Mouse (Mus musculus) embryo, embryonic 11 days (tissue): Measurements from ENCODE around the gene Myl10.
"Not testable (repeated sequence)": the region's sequence is repeated elsewhere in the genome, so short reads cannot be mapped to it uniquely, and the experiment has no call there.

ENCODE experiments used
- DNase-seq: peaks from one replicate; pipeline ENCODE4 v3.0.0-alpha.2; 2015

The Myl10 gene

DNA sequence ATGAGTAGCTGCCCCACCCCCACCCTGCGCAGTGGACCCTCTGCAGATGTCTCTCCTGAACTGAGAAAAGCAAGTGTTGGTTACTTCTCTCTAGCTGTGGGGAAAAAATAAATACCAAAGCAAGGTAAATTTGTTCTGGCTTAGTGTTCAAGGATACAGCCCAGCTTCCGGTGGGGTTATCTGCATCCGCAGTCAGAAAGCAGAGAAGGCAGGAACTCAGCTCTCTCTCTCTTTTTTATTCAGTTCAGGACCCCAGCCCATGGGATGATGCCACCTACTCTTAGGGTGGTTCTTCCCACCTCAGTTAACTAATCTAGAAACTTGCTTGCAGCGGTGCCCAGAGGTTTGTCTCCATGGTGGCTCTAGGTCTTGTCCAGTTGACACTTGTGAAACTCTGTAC, at the start of gene Myl10:
Gene Myl10 (plus strand): TSS at position 363 of the 400 bp plus-strand sequence.
- DNase-seq, result no peak

DNA sequence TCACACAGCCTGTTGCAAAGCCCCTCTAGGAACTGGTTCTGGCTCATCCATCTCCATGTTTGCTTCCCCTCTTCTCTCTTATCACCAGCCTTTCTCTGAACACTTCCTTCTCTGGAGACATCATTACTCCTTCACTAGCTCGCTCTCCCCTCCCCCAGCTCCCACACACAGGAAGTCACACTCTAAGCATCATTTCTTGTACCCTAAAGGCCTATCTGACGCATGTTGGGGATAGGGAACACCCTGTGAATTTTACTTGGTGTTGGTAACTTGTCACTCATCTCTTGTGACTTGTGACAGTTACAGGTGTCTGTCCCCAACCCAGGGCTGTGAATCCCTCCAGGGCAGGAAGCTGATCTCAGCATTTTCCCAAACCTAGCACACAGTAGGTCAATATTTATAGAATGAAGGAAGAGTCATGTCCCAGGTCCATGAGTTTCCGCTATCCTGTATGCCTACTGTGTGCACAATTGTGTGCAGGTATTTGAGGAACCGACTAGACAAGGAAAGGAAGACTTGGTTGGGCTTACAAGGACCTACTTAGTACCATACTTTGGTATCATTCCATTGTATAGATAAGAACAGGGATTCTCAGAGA, 46.1 kb upstream of the Myl10 start:
- no peak for DNase-seq

DNA sequence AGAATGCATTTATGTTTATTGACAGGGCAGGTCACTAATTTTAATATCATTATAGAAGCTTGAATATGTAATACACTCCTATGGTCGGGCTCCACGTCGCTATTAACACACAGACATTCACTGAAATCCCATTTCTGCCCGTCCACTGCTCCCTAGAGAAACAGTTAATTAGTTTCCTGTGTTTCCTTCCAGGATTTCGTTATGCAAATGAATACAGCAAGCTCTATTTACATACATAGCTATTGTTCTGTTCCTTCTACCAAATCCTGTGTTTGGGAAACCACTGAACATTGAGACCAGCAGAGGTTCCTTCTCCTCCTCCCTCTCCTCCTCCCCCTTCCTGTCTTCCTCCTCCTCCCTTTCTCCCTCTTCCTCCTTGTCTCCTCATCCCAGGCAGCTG, 43.9 kb upstream of the Myl10 start:
- no peak for DNase-seq

DNA sequence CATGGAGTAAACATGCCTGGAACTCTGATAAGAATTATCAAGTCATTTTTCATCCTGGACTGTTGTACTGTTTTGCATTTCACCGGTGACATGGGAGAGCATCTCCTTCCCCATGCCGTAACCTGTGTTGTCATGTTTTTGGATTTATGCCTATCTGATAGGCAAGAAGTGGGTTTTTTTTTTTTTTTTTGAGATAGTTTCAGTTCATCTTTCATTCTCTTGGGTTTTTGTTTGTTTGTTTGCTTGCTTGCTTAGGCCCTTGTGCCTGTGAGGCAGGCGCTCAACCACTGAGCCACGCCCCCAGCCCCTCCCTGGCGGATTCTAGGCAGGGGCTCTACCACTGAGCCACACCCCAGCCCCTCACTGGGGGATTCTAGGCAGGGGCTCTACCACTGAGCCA, 43.3 kb upstream of the Myl10 start:
- no peak for DNase-seq

DNA sequence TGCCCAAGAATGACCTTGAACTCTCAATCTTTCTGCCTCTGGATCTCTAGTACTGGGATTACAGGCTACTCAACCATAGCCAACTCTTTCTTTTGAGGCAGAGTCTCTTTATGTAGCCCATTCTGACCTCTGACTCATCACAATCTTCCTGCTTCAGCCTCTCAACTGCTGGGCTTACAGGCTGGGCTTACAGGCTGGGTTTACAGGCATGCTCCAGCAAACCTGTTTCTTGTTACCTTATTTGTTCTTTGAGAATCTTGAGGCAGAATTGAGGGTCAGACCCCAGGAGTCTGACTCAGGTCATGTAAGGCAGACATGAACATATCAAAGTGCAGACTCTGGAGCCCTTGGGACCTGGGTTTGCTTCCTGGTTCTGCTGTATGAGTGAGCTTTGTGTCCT, 38.5 kb upstream of the Myl10 start:
- DNase-seq, result no peak

DNA sequence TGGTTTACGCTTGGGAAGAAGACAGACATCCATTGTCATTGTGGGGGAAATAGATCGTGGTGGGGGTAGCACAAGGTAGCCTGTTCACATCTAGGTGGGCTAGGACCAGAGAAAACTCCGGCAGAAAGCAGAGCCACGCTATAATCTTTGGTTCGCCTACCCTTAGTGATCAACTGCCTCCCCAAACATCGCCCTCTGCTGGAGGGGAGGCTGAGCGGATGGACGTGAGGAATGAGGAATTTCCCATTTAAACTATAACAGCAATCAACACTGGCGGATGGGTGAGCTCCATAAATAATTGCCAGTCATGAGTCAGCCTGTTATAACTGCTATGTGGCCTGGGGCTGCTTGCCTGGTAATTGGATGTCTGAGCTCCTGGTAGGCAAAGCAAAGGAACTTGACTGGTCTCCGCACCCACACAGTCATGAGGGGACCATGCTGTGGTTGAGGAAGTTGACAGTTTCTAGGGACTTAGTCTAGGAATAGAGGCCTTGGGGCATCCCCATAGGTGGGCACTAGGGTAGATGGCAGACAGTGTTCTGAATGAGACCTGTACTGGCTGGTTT, 36.0 kb upstream of the Myl10 start:
- no peak for DNase-seq

DNA sequence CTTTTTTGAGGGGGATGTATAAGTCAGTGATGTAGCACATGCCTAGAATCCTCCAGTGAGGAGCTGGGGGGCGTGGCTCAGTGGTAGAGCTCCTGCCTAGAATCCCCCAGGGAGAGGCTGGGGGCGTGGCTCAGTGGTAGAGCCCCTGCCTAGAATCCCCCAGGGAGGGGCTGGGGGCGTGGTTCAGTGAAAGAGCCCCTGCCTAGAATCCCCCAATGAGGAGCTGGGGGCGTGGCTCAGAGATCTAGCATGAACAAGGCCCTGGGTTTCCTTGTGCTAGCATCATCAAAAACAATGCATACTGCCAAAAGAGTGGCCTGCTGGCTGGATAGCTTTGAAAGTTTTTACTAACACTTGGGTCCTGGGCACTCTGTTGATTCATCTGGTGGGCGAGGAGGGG, 32.2 kb upstream of the Myl10 start:
- not testable (repeated sequence) for DNase-seq

DNA sequence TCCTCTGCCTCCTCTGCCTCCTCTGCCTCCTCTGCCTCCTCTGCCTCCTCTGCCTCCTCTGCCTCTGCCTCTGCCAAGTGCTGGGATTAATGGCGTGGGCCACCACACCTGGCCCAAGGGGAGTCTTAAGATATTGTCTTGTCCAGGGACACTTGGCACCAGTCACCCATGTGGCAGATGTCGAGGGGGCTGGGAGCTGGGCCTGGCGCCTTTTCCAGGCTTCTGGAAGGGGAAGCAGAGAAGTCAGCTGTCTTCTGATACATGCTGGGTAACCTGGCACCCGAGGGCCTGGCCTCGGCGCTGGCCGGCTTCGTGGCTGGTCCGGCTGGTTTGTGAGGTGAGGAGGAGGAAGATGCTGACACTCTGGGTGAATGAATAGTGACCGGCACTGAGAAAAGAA, 30.7 kb upstream of the Myl10 start:
- DNase-seq, result no peak

DNA sequence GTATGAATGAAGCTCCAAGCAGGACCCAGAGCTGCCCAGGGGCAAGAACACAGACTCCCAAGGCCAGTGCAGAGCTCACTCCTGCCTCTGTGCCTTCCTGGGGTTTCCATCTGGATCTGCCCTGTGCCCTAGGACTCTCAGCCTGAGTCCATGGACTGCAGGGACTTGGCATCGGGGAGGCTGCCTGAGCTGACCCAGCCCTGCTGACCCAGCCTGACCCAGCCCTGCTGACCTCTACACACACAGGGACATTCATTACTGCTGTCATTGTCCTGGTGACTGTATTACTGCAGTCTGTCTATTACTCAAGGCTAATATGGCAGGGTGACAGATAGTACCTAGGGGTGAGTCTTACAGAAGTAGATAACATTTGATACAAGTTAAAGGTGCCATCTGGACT, 30.1 kb upstream of the Myl10 start:
- no peak for DNase-seq

DNA sequence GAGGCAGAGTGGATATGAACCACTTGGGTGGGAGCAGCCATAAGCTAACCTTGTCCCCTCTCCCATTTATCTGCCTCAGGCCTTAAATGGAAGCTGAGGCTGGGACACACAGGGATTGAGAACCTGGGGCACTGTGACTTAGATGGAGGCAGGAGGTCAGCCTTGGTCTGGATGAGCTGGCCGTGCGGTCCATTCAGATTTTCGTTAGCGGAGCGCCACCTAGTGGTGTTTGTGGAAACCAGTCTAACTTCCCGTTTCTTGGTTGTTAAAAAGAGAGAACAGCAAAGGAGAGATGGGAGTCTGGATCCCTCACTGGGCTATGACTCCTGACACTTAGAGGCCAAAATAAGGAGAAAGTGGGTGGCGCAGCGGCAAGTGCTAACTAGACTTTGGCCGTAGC, 28.4 kb upstream of the Myl10 start:
- DNase-seq, result peak; percentile 90

DNA sequence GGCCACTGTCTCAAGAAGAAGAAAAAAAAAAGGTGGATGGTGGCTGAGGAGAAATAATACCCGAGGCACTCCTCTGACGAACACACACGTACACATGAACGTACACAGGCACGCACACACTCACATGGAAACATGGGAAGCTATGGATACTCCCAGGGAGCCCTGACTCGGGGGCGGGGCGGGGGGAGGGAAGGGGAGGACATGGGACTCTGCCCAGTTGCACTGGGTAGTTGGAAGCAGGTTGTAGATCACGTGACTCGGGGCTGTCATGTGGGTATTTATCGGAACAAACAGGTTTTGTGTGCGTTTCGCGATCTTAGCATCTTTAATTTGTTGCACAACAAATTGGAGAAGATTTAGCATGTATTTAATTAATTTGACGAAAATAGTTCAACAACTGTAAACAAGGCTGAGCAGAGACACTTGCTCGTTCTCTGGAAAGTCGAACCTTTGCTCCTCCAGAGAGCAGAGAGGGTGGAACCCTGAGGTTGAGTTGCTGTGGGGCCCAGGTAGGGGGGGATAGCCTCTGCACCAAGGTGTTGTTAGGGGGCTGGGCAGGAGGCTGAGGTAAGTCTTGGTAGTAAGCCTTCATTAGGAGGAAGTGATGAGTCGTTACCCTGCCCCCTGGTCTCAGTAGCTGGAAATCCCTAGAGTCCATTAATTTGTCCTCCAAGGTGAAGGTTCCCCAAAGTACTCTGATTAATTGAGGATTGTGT, 16.5 kb upstream of the Myl10 start:
- DNase-seq, result no peak

DNA sequence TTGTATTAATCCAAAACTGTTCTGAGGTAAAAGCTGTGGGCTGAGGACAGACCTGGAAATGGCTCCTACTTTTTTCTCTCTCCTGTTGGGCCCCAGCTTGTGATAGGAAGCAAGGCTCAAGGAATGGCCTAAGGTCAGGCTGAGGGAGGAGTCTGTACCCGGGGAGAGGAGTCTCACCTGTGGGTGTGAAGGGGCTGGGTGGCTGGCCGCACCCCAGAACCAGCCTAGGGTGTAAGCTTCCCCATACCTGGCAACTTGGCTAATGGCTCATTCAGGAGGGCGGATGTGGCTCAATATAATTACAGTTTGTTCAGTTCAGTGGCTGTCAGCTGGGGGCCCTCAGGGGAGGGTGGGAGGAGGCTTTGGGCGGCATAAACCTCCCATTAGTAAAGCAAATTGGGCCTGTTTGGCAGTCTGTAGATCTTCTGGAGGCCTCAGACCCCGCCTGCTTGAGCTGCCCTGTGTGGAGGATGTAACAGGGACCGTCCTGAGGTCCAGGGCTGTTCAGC, 14.1 kb upstream of the Myl10 start:
- no peak for DNase-seq

DNA sequence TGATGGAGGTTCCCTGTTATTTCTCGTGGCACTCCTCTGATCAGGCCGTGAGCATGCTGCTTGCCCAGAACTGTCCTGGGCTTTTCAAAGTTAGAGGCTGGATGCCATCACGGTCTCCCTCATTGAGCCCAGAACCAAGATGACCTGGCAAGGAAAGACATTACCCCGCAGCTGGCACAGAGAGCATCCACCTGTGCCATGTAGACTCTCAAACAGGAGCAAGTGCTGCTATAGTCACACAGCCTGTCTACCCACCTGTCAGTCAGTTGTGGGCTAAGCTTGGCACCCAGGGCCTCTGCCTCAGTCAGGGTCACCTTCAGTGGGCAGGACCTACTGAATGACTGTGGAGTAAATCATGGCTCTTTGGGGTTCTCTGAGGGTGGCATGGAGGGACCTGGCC, 6.6 kb upstream of the Myl10 start:
- DNase-seq, result no peak

DNA sequence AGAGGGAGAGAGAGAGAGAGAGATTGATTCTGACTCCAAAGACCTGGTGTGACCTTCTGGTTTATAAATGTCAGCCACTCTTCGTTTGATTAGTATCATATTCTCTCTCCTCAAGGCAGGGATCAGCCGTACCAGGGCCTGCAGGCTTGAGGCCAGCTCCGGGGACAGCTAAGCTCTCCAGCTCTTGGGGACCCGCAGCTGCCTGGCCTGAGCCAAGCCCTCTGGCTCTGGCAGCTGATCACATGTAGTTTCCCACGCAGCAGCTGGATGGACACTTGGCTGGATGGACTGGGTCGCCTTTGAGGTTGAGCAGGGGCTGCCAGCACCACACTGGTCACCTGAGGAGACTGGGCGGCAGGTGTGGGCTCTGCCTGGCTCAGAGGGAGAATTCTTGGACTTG, 5.4 kb upstream of the Myl10 start:
- no peak for DNase-seq

DNA sequence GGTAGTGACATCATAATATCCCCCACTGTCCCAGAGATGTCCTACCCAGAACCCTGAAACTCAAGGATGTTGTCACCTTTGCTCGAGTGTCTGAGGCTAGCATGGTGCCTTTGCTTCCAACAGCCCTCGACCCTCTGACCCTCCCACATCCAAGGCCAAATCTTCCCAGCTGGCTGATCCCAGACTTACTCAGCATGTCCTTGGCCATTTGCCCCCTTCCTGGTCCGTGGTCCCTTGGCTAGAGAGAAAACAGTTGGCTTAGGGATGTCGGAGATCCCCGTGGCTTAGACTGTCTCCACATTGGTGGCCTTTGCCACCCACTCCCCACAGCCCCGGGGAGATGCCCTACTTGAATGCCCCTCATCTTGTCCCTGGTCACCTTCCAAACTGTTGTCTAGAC, 4.1 kb upstream of the Myl10 start:
- DNase-seq, result no peak

DNA sequence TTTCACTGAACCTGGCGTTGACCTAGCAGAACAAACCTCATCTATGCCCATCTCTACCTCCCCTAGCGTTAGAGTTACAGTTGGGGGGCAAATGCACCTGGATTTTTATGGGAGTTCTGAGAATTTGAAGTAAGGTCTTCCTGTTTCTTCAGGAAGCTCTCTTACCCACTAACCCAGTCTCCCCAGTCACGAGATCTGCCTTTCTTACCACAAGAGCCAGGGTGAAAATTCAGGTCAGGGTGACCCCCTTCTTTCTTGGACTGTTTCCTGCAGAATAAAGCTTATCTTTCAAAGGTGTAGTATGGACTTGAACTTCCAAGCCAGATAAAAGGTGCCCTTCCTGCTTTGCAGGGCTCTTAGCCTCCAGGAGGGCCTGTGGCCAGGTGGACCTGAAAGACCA, 1.8 kb upstream of the Myl10 start:
- DNase-seq, result no peak

DNA sequence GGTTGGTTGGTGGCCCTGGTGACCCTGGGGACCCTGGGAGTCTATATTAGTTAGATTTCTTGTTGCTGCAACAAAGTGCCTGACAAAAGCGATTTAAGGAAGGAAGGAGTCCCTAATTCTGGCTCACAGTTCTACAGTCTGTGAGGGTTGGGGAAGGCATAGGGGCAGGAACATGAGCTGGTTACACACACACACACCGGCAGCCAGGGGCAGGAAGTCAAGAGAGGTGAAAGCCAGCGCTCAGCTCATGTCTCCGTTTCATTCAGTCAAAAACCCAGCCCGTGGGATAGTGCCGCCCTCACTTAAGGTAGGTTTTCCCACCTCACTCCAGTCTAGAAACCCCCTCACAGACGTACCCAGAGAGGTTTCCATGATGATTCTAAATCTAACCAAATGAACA, 472 bp downstream of the Myl10 start:
- DNase-seq, result no peak

DNA sequence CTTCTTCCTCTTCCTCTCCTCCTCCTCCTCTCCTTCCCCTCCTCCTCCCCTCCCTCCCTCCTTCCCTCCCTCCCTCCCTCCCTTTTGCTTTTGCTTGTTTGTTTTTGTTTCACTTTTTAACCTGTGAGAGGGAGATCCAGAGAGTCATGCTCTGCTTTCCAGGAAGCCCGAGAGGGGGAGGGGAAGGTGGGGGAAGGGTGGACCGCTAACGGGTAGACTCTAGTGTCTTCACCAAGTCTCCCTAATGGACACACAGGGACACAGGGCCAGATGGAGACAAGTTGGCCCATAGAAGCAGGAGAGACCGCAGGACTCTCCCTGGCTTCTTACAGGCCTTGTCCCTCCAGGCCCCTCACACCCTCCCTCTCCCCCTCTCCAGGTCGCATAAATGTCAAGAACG, 2.0 kb downstream of the Myl10 start:
- no peak for DNase-seq

DNA sequence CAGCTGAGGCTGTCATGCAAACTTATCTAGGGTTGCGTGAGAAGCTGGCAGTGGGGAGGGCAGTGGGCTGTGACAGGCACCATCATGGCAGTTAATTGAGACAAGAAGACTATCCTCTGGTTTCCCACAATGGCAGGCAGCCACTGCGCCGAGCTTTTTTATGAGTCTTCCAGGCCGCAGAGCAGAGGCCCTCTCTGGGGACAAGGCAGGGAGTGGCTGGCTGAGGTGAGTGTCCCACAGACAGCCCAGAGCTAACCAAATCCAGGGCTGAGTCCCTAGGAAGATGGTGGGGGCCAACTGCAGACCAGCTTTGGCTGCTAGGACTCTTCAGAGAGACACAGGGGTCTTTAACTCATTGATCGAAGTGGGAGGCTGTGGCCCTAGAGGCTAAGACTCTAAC, 3.6 kb downstream of the Myl10 start:
- DNase-seq, result no peak

DNA sequence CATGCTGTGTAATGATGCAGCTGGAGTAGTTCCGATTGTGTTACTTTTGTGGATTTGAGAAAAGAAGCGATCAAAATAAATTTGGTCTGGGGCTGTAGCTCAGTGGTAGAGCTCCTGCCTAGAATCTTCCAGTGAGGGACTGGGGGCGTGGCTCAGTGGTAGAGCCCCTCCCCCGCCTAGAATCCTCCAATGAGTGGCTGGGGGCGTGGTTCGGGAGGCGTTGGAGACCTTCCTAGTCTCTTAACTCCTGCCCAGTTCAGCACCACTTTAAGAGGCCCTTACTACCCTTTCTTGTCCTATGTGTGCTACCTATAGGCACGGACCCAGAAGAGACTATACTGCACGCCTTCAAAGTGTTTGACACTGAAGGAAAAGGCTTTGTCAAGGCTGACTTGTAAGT, 4.7 kb downstream of the Myl10 start:
- DNase-seq, result no peak

DNA sequence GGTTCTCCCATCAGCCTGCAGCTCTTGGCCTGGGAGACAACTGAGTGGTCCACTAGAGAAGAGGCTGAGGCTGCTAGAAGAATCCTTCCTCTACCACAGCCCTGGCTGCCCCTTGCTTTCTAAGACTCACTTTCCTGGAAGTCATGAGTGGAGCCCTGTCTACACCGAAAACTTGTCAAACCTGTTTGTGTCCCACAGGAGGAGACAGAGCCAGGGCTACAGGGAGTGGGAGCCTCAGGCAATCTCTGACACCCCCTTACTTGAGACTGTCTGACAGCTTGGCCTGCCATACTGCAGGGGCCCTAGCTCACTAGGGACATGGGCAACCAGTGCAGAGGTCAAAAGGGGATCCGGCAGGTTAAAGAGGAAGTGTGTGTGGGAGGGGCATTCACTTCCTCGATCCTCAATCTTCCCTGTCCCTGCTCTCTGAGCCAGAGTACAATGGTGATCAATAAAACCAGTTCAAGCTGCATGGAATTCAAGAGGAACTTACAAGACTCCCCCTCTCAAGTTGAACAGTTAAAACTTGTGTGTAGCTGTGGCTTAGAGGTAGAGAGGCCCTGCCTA, 9.3 kb downstream of the Myl10 start:
- DNase-seq, result no peak

DNA sequence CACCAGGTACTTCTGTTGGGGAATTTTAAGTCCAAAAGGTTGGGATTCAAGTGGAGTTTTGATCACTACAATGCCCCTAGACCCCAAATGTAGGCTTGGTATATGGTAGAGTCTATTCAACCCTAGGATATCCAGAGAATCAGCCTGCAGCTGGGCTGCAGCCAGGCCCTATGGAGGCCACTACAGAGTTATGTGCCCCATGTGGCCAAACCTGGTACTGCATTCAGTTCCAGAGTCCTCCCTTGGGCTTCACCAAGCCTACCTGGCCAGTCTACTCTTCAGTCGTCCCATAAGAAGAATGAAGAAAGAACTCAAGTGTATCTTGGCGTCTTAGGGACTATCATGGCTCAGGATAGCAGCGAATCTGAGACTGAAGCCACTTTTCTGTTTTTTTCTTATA, 10.8 kb downstream of the Myl10 start:
- peak; percentile 69 for DNase-seq

DNA sequence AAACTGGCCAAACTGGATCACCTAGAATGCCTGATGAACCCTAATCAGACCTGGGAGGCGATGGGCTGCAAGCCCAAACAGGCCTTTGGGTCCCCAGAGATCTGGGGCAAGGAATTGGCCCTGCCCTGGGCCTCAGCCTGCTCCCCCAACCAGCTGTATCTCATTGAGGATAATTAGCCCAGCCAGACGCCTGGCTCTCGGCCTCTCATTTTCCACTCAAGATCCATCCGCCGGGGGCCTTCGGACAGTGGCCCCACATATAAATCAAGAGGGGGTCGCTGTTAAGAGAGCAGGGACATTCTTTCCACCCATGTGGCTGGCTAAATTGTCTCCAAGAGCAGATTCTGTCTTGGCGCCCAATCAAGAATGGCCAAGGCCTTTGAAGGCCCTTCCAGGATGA, 11.2 kb downstream of the Myl10 start:
- no peak for DNase-seq

DNA sequence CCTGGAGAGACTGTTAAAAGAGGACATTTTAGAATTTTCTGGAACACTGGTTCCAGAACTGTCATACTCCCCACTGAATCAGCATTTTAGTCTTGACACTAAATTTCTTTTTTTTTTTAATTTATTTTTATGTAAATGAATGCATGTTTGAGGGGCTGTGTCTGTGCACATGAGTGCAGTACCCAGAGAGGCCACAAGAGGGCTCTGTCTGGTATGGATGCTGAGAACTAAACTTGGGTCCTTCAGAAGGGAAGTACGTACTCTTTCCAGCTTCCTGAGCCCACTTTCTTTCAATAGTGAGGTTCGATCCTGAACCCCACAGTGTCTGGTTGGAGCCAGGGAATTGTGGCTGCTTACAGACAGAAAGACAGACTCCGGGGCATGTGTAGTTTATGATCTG, 12.6 kb downstream of the Myl10 start:
- DNase-seq, result no peak
